Mouse (Mus musculus) frontal cortex, postnatal 25 days (tissue): ENCODE results near the gene Gm29049.
"Not testable (repeated sequence)": the region's sequence is repeated elsewhere in the genome, so short reads cannot be mapped to it uniquely, and the experiment has no call there.

Experiments used
- DNase-seq, 2 experiments: peaks; one replicate each; pipeline ENCODE4 v3.0.0; 2022; ENCODE audit warnings: low spot score in 2 of 2

The Gm29049 gene

DNA sequence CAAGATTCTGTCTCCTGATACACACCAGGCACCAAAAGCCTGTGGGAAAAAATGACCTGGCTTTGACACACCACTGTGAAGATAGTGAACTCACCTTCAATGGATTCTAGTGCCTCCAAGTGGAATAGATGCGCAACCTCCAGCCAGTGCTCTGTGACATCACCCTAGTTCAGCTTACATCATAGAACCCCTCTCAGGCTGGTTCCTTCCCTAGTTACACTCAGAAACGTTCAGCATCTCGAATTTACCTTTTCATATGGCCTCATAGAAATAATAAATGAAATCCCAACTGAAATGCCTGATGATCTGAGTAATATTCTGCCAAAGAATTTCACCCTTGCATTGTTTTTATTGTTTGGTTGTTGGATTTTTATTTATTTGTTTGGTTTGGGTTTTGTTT is at the start of gene Gm29049:
Gm29049 (minus strand) TSS at position 101 of the 400 bp plus-strand sequence.
- DNase-seq: not testable (repeated sequence)
